Mouse (Mus musculus) spleen, postnatal 36 days (tissue): ENCODE results near the gene Senp3.
A peak's percentile ranks its signal among the peaks of the same experiment; 100 is the strongest.
"Not testable (repeated sequence)": the region's sequence is repeated elsewhere in the genome, so short reads cannot be mapped to it uniquely, and the experiment has no call there.

Experiments
- DNase-seq, 2 experiments: peaks; one replicate each; pipeline ENCODE4 v3.0.0; 2022; ENCODE audit warnings: low spot score in 2 of 2, mixed read lengths in 1 of 2

Gene Senp3

DNA sequence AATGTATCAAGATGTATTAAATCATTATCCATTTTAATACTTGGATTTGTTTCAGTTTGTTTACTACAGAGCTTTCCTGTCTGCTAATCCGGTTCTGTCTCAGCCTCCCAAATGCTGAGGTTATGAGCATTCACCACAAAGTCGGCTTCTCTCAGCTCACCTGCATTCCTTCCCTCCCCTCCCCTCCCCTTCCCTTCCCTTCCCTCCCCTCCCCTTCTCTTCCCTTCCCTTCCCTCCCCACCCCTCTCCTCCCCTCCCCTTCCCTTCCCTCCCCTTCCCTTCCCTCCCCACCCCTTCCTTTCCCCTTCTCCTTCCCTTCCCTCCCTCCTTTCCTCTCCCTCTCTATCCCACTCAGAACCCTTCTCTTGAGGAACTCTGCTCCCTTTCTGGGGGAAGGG is 22.7 kb upstream of the Senp3 start:
- no peak for DNase-seq

DNA sequence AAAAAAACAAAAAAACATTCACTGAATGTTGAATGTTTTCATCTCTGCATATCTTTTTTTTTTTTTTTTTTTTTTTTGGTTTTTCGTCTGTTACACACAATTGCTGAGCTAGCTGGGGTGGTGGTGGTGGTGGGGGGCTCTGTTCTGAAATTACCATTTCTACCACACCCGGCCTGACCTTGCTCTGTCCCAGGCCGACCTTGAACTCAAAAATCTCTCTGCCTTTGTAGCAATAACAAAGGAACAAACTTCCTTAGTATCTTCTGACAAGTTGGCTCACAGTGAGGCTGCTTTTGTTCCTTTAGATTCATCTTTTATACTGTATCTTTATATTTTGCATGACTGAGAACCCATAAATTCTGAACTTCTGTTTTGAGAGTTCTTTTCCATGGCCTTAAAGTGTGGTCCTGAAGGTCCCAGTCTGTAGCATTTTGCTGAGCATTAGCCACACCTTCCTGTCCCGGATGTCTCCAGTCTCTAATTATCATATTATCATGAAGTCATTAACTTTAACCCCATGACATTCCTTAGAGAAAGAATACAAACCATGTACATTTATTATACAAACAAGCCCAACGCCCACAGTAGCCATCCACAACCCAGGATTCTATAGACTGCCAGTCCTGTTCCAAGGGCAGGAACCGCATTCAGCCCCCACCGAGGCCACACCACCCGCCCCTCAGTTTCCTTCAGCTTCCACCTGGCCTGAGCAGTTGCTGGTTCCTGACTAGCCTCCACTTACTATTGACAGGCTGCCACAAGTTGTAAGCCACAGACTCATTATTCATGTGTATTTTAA is 22.1 kb upstream of the Senp3 start:
- no peak for DNase-seq

DNA sequence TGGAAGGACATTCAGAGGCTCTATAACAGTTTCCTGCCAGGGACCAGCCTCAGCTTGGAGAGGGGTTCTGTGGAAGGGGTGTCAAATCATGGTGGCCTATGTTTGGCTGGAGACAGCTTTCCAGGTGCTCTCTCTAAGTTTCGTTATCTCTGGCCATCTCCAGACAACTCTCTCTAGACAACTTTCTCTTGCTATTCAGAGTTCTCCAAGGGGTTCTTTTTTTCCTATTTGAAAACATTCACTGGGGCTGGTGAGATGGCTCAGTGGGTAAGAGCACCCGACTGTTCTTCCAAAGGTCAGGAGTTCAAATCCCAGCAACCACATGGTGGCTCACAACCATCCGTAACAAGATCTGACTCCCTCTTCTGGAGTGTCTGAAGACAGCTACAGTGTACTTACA is 21.5 kb upstream of the Senp3 start:
- DNase-seq, result not testable (repeated sequence)

DNA sequence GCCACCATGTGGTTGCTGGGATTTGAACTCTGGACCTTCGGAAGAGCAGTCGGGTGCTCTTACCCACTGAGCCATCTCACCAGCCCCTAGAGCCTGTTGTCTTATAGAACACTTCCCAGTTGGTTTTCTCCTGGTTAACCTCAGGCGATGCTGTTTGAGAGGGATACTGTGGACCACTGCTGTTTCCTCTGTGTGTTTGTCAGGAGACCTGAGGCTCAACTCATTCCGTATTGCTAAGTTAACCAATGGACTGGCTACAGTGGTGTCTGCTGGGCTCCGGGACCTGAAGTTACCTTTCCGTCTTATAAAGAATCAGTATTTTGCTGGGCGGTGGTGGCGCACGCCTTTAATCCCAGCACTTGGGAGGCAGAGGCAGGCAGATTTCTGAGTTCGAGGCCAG is 21.0 kb upstream of the Senp3 start:
- DNase-seq, result not testable (repeated sequence)

DNA sequence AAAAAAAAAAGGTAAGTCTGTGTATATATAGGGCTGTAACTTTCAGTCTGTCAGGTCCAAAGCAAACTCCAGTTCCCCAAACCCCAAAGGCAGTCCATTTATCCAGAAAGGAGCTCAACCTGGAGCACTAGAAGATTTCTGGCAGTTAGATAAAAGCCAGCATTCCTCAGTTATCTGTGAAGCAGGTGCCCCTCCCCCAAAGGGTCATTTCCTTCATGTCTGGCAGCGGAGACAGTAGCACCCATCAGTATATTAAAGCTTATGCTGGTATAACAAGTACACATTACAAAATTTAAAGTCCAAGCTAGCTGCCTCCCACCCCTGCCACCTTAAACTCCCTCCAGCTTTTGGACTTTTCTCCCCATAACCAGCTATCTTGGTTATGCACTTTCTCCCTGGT is 17.7 kb upstream of the Senp3 start:
- no peak for DNase-seq

DNA sequence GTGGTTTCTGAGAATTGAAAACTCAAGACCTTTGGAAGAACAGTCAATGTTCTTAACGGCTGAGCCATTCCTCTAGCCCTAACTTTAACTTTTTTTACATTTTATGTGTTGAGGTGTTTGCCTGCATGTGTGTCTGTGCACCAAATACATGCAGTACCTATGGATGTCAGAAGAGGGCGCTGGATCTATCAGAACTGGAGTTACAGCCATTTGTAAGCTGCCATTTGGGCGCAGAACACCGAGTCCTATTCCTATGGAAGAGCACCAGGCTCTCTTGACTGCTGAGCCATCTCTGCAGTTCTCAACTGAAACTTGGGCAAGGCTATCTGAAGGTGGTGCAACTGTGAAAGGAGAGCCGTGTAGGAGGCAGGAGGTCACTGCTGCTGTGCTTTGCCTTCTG is 16.7 kb upstream of the Senp3 start:
- no peak for DNase-seq

DNA sequence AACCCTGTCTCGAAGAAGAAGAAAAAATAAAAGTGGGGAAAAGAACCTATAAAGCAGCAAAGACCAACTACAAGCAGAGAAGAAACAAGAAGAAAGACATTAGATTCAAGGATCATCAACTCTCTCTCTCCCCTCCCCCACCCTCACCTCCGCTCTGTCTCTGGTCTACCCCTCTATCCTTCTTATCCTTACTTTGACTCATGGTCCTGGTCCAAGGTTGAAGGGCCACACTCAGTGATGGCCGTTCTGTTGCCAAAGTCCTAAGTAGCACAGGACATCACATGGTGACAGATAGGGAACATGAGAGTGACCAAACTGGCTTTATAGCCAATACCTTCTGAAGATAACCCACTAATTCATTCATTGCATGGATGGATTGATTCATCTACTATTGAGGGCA is 15.5 kb upstream of the Senp3 start:
- DNase-seq, result no peak

DNA sequence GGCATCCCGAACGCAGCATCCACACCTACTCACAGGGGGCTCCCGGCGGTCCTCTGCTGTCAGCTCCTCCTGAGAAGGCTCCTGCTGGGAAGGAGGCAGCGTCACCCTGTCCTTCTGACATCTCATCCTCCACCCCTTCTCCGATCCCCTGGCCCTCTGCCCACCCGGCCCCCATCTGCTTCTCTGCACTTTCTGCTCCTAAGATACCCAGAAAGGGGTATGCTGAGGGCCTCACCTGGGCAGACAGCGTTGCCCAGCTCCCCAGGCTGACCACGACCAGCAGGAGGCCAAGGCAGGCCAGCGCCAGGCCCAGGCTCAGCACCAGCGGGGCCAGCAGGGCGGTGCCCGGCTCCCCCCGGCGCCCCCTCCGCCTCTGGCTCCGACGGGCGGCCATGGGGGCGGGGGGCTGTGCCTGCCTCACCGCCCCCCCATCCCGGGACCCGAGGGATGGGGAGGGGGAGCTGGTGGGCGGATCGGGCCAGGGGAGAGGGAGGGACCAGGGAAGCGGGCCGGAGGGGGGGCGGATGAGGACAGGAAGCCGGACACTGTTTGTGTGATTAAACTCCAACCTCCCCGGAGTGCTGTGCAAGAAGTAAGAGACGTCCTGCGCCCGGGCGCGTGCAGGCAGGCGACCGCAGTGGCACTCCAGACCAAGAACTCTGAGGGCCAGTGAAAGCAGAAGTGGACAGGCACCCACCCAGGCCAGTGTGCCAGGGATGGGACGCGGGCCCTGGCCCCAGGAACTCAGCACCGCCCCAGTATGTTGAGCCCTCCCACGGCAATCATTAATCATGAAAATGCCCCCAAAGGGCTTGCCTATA is 13.7 kb upstream of the Senp3 start, which contains the start of the genes Tnfsf12 and Tnfsfm13:
Gene Tnfsf12, minus strand, starts transcription at position 489 of the 821 bp plus-strand sequence.
Gene Tnfsfm13, minus strand, starts transcription at position 738 of the 821 bp plus-strand sequence.
- DNase-seq, result peak; percentile 28 to 37

DNA sequence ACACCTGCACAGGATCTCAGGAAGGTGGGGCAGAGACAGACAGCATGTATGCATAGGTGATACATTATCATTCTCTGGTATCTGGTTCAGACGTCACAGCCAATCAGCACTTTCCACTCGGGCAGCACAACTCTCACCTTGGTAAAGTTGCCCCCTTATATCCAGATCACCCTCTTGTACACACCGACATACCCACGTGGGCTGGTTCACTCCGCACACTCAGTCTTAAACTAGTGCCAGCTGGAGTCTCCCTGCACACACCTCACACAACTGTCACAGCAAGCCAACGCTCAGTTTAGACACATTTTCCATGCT is 13.1 kb upstream of the Senp3 start:
- no peak for DNase-seq

DNA sequence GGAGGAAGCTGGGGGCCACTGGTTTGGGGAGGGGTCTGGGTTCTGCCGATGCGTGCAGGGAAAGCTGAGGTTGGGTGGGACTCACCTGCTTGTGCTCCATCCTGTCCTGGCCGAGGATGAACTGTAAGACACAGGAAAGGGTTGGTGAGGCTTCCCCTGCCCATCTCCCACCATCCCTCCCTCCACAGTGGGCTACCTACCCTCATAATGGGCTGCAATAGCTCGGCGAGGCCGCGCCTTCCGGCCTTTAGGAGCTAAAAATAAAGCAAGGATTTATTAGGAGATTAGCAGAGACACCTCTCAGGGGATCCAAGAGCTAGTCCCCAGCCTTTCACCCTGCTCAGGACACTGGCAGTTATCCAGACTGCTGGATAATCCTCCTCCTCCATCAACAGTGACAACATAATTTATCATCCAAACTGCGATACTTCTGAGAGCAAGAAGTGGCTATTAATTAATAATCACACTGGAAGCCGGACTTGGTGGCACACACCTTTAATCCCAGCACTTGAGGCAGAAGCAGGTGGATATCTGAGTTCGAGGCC is 11.6 kb upstream of the Senp3 start:
- DNase-seq, result no peak

DNA sequence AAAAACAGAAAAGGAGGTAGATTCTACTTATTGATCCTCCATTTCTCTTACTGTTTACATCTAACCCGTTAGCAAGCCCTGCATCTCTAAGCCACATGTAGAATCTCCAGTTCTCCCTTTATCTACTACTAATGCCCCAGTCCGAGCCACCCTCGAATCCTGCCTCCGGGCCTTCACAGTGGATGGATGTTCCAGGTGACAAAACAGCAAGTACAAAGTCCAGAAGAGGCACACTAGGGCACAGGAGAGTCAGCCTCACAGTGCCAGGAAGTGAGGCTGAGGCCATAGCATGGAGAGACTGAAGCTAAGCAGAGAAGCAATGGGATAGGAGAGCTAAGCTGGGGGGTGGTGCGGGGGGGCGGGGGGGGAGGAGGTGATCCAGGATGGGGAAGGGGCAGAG is 11.0 kb upstream of the Senp3 start:
- no peak for DNase-seq

DNA sequence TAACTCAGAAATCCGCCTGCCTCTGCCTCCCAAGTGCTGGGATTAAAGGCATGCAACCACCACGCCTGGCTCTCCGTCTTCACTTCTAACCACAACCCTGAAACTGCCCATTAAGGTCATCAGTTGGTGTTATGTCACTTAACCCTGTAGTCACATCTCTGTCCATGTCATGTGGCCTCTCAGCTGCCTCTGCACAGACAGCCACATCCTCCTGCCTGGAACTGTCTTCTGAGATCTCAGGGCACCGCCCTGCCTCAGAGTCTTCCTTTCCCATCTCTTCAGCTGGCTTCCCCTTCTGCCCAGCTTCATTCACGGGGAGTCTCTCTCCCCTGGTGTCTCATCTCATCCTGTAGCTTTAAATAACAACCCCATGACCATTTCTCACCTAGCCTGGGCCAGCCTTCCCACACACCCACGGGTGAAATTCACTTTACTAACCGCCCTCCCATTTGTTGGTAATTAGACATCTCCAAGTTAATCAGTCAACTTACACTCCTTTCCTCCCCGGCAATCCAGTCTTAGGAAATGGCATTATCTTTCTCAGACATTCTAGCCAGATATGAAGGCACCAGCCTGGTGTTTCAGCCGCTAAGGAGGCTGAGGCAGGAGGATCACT is 10.4 kb upstream of the Senp3 start:
- DNase-seq, result no peak

DNA sequence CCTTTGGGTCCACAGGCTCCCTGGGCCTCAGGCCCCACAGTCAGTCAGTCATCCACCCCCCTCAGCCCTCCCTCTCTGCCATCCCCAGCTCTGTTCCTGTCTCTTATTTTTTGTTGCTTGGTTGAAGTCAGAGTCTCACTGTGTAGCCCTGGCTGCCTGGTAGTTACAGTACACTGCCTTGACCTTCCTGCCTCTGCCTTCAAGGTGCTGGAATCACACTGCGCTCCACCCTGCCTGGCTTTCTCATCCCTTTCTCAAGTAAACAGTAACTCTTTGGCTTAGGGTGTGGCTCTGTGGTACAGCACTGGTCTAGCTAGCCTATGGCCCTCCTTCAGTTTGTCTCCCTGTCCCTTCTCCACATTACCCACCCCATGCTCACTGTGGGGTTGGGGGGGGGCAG is 8.0 kb upstream of the Senp3 start:
- no peak for DNase-seq

DNA sequence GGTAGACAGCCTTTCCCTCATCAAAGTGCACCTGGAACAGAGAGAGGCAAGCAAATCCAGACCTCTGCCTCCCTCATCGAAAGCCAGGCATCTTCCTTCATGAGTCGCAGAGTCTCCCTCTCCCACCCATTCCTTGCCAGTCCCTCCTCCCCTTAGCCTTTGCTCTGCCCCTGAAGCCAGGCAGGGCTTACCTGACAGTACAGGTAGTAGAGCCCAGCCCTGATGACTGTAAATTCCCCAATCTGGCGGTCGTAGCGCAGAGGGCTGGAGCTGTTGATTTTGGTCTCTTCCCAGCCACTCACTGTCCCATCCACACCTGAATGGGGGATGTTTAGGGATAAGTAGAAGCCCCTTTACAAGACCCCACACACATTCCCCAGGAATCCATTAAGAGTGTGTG is 5.2 kb upstream of the Senp3 start:
- no peak for DNase-seq

DNA sequence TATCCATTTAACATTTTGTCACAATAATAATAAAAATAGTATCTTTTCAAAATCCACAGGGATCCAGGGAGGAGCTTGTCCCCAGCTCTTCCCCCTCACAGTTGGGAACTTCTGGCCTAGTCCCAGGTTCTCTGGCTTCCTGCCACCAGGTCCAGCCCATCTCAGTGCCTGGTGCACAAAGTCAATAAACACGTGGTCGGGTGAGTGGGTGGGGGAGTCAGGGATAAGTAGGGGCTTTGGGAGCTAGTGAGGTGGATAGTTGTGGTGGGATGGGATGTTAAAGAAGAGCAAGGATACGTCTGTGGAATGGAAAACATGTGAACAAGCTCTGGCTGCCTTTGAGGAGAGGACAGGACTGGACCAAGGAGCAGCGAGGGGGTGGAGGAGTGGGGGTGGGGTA is 4.5 kb upstream of the Senp3 start:
- no peak for DNase-seq

DNA sequence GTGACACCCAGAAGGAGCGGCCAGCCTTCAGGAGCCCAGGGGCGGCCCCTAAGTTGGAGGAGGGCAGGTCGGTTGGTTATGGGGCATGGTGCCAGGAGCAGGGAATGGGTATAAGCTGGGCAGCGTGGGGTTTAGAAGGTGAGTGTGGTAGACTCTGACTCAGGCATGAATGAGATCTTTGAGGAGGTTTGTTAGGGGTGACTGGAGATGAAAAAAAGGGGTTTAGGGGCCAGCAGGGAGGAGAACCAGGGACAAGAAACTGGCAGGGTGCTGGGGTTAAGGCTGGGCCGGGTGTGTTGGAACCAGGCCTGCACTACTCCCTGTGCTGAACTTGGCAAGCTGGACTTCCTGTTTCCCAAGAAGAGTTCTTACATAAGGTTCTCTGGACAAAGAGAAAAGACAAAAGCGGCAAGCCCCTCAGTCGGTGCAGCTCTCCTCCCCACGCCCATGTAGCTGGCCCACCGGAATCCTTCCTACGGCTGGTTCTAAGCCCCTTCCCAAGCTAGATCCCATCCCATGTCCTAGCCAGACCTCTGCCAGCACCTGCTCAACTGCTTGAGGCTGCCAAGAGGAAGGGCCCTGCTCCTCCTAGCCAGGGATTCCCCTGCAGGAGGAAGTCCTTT is 3.8 kb upstream of the Senp3 start, which contains the start of gene Tnfsf13:
Gene Tnfsf13, minus strand, starts transcription at position 259 of the 623 bp plus-strand sequence.
- DNase-seq, result no peak

DNA sequence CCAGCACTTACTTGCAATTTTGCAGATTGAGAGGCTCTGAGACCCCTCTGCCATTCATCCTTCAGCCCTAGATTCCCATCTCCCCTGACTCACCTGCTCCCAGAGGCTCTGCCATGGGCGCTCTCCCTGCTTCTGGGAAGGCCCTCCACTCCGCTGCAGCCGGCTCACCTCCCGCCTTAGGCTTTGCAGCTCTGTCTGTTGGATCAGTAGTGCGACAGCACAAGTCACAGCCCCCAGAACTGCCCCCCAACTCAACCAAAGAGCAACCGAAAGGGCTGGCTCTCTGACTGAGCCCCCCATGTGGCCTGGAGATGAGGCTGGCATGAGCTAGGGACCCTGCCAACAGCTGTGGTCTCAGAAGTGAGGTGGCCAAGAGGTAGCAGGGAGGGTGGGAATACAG is 3.1 kb upstream of the Senp3 start:
- no peak for DNase-seq

DNA sequence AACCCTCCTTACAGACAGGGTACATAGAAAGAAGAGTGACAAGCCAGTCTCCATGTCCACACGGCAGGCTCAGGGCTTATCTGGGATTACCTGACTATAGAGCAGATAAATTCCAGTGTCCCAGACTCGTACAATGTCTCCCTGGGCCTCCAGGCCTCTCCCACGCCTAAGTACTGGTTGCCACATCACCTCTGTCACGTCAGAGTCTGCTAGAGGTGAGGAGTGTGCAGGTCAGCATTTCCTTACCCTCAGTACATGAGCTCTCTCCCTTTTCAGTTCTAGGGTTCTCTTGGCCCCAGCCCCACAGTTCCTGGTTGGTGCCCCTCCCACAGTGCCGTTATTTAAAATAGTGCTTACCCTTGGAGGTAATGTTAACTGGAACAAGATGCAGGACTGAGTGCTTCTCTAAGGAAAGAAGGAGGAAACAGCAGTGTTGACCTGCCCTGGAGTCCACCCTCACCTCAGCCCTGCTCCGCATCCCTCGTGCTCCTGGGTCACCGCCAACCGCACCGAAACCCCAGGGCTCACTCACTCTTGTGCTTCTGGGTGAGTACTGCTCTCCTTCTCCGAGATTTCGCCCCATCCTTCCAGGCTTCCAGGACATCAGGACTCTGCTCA is 2.4 kb upstream of the Senp3 start:
- DNase-seq, result no peak

DNA sequence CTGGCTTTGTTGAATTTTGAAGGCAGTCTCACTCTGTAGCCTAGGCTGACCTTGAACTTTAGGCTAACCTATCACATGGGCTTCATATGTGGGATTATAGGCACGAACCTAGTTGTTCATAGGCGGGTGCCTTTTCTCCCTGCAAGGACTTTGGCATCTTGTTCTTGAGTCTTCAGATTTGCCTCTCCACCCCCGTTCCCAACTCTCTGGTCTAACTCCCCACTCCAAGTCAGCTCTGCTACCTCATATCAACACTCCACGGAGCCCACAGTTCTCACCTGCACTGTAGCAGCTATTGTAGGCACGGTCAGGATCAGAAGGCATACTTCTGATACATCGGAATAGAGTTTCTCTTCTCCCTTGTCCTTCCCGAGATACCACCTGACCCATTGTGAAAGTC is 1.7 kb upstream of the Senp3 start:
- no peak for DNase-seq

DNA sequence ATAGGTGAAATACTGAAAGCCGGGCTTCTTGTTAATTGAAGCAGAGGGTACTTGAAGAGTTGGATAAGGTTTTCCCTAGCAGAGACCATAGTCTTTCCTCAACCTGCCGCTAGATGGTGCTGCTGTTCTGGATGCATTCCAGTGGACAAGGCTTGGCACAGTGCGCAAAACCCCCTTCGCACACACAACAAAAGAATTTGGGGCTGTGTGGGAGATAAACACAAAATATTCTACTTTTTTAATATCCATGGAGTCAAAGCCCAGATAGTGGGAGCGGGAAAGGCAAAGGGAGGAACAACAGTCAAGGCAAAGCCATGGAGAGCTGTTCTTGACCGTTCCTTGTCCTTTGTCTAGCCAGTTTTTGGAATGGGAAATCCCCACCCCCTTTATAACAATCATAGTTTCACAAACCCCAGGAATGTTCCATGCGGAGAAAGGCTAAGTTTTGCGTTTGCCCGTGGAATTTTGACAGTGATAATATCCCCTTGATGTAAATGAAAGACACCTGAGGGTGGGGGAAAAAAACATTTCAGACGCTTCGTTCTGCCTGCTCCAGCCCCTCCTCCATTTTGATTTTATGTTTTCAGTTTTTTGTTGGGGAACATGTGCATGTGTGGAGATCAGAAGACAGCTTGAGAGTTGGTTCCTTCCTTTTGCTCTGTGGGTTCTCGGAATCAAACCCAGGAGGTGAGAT is 1.1 kb upstream of the Senp3 start:
- DNase-seq, result peak; percentile 74 to 84
